Mouse (Mus musculus): ENCODE results near the gene Gm21970.

The Gm21970 gene

GRCm38 (mm10) chr16:91372577-91373472 lies 18.7 kb upstream of the Gm21970 start, which contains the start of gene Ifnar2:
Gene Ifnar2 (plus strand): TSS chr16:91372783.
- in situ Hi-C loops (cut with MboI, MseI) = no loop called here

DNA sequence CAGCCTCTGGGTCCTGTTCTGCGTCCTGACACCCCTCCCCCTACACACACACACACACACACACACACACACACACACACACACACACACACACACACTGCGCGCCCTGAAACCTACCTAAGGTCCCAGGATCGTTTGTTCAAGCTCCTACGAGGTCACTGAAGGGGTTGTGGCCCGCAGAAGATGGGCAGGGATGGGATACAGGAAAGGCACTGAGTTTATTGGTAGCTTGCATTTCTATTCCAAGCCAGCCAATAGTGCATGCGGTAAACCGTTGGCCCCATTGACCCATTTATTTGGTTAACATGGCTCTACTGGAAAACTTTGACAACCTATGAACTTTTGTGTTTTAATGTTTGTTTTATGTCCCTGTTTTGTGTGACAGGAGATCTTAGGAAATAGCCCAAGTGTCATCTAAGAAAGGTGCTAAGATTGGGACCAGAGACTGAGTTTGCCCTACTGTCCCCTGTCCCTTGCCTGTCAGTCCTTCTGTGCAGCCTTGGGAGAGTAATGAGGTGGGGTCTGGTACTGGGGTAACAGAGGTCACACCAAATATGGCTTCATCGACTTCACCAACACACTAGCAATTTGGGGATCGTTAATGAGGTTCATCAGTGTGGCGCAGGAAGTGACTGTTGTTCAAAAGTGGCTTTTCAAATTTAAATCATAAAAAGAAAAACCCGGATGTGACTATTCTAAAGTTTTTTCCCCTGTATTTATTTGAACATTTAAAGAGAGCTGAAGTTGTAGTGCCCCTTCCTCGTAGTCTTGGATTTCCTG lies 17.9 kb upstream of the Gm21970 start:
- in situ Hi-C loops (cut with MboI, MseI) = no loop called here

DNA sequence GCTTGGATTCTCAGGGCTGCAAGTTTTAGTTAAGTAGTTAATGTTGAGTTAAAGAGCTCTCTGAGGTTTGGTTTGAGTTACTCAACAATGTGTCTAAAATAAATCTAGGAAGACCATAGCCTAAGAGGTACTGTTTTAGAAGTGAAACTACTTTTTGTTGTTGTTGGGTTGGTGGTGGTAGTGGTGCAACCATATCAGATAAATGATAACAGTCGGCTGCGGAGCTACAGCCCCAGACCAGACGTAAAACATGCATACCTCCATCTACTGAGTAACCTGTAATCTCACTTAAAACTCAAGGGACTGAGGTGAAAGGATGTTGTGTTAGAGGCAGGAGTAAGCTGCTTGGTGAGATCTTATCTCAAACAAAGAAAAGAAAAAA lies 17.3 kb upstream of the Gm21970 start:
- in situ Hi-C loops (cut with MboI, MseI) = no loop called here

GRCm38 (mm10) chr16:91376701-91377100 lies 14.8 kb upstream of the Gm21970 start:
- in situ Hi-C loops (cut with MboI, MseI) = no loop called here

GRCm38 (mm10) chr16:91378431-91378986 lies 13.0 kb upstream of the Gm21970 start:
- in situ Hi-C loops (cut with MboI, MseI) = no loop called here

- in situ Hi-C loops (cut with MboI, MseI) = no loop called here
Observed at GRCm38 (mm10) chr16:91378991-91379390, 12.5 kb upstream of the Gm21970 start.

DNA sequence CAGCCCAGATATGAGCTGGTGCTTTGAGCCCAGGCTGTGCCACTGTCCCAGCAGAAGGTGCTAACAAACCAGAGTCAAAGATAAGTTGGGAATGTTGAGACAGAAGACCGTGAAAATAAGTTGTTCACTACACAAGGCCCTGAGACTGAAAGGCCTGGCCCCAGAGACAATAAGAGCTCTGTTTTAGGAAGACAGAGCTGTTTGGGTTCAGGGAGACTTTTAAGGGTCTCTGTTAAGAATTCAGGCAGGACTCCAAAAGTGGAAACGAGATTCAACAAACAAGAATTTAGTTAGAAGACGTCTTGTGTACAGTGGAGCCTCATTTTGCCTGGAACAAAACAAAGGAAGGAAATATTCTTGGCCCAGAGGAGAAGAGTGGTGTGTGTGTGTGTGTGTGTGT lies 12.1 kb upstream of the Gm21970 start:
- in situ Hi-C loops (cut with MboI, MseI) = no loop called here

DNA sequence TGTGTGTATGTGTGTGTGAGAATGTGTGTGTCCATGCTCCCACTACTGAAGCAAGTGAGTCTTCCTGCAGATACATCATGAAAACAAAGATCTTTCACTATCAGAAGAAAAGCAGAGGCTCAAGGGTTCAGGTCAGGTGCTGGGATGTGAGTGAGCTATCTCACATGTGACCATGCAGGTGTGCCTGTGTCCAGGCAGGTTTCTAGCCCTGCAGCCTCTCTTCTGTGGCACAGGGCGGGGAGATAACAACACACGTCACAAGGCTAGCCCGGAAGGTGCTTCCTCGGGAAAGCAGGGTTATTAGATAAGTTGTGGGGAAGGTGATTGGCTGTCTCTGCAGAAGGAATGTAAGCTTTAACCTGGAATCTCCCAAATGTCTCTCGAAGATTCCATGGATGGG lies 11.4 kb upstream of the Gm21970 start:
- in situ Hi-C loops (cut with MboI, MseI) = no loop called here

DNA sequence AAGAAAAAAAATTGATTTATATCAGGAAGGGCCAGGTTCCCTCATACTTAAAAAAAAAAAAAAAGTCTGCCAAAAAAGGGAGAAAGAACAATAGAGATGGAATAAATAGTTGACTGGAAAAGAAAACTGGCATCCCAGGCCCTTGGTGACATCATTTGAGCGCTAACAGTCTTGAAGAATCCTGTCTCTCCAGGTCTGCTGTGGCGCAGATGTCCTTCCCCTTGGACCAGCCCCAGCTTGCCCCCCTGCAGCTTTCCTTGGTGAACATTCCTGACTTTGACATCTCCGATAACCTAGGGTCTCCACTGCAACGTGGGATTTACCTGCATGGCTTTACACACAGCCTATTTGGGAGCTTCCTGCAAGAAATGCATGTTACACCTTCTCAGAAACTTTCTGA lies 9.9 kb upstream of the Gm21970 start:
- in situ Hi-C loops (cut with MboI, MseI) = no loop called here

GRCm38 (mm10) chr16:91382261-91382790 lies 9.2 kb upstream of the Gm21970 start:
- in situ Hi-C loops (cut with MboI, MseI) = no loop called here

GRCm38 (mm10) chr16:91384221-91384620 lies 7.3 kb upstream of the Gm21970 start:
- in situ Hi-C loops (cut with MboI, MseI) = no loop called here

- in situ Hi-C loops (cut with MboI, MseI) = no loop called here
Observed at GRCm38 (mm10) chr16:91385621-91386020, 5.9 kb upstream of the Gm21970 start.

GRCm38 (mm10) chr16:91386419-91387120 lies 5.0 kb upstream of the Gm21970 start:
- in situ Hi-C loops (cut with MboI, MseI) = no loop called here

GRCm38 (mm10) chr16:91387121-91387486 lies 4.4 kb upstream of the Gm21970 start:
- in situ Hi-C loops (cut with MboI, MseI) = no loop called here

DNA sequence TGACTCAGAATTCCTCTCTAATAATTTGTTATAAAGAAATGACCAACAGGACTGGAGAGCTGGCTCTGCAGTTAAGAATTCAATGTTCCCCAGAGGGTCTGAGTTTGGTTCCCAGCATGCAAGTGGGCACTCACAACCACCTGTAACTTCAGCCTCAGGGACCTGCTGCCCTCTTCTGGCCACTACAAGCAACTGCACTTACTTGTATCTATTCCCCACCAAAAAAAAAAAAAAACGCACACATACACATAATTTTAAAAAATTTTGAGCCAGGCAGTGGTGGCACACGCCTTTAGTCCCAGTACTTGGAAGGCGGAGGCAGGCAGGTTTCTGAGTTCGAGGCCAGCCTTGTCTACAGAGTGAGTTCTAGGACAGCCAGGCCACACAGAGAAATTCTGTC lies 1.4 kb upstream of the Gm21970 start:
- in situ Hi-C loops (cut with MboI, MseI) = no loop called here

GRCm38 (mm10) chr16:91394826-91395410 lies 3.4 kb downstream of the Gm21970 start:
- in situ Hi-C loops (cut with MboI, MseI) = no loop called here

DNA sequence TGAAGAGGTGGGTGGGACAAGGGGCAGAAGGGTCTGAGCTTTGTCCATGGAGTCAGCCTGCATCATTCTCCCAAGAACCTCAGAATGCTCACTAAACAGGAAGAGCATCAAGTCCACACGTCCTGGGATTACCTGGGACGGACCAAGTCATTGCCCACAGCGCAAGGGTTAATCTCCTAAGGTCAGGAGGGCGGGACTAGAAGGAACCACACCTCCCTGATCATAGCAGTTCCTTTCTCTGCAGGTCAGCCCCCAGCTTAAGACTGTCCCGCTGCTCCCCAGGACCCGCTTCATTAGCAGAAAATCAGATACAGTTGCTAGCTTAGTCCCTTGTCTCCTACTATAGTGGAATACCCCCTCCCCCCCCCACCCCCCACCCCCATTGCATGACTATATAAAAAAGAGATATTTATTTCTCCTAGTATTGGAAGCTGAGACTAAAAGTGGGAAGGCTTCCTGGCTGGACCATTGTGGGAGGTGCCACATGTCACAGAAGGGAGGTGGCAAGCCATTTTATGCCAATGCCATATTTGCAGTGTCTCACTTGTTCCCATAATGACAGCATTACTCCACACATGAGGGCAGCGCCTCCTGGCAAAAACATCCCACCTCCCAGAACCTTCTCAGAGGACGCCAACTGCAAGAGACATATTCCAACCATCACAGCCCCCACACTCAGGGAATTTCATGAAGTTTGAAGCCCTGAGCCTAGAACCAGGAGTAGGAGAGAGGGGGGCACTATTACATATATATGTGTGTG lies 4.3 kb downstream of the Gm21970 start:
- in situ Hi-C loops (cut with MboI, MseI) = no loop called here

DNA sequence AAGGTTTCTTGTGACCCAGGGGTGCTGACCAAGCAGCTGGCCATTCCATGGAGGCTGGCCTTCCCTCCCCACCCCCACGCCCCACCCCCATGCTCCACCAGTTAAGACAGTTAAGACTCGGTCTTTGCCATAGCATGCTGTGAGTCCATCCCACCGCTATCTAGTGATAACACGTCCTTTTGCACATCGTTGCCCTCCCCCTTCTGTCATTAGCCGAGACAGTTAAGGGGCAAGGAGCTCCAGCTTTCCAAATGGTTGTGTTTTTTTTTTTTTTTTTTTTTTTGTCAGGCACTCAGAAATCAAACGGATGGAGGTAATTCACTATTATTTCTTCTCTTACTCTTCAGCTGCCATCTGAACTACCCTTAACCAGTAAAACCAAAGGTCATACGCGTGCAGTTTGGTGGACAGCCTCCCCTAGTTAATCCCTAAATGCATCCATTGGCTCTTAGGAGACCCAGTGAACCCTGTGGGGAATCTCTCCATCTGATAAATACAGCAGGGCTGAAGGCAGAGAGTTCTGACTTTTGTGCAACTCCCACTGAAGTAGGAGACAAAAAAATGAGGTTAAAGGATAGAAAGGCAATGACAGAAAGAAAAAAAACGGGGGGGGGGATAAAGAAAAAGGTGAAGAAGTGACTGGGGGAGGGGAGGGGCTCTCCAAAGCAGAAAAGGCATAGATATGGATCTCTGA lies 5.5 kb downstream of the Gm21970 start:
- in situ Hi-C loops (cut with MboI, MseI) = no loop called here

DNA sequence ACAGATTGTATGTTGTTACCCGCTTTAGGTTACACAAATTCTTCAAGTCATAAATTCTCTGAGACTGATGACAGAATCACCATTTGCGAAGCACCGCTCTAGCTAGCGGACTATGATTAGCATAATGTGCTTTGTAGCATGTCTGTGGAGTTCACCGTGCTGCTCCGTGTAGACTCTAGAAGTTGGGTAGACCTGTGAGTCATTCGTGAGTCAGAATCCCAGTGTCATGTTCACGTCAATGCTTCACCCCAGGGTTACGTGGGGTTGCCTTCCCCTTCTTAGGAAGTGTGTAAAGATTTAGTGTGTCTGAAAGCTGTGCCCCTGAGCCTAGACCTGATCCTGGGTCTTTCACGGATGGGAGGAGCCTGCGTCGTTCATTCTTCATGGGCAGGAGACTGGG lies 6.5 kb downstream of the Gm21970 start:
- in situ Hi-C loops (cut with MboI, MseI) = no loop called here

DNA sequence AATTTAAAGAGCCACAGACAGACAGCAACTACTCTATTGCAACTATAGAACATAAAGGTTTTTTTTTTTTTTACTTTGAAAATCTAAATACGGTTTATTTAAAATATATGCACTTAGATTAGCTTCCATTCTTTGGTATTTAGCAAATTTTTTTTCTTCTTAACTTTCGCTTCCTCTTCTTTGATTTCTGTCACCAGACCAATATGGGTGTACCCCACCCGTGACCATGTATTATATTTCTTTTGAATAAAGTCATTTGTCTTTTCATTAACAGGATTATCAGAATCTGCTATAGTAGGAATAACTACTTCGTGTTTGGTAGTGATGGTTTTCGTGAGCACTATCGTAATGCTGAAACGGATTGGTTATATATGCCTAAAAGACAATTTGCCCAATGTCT lies 7.4 kb downstream of the Gm21970 start:
- in situ Hi-C loops (cut with MboI, MseI) = no loop called here
